Mouse (Mus musculus): ENCODE data around the gene Ddr1. TPM values are rescaled to one million over a fixed set of nuclear protein-coding genes. Genes with fewer than 3 reads are reported as not detected.
A peak's percentile ranks its signal among the peaks of the same experiment; 100 is the strongest.

Gene Ddr1
- polyA plus RNA-seq, 1 experiment = 65.6 TPM

- Histone ChIP-seq H3K4me2 (ENCODE audit: low read depth) (no peak overlapping the region), H3K36me3 (ENCODE audit: control insufficient read depth, insufficient read depth) (no peaks in the 10 kb centered on the region), H3K4me3 (no peak overlapping the region), H3K79me2 (ENCODE audit: control insufficient read depth, insufficient read depth) (no peaks in the 10 kb centered on the region), H3K27me3 (ENCODE audit: control insufficient read depth, insufficient read depth, insufficient read length) (no peaks in the 10 kb centered on the region), H3ac (ENCODE audit: control insufficient read depth, insufficient read length) (no peak overlapping the region)
- TF ChIP-seq TCF12 (IDR thresholded peaks at IDR 0.05; ENCODE audit: insufficient read depth, poor library complexity, severe bottlenecking) (no peak), POLR2AphosphoS2 (IDR thresholded peaks at IDR 0.05; ENCODE audit: insufficient read length, low read depth) (no peak), TCF3 (IDR thresholded peaks at IDR 0.05; ENCODE audit: insufficient read length, low read depth) (no peak), E2F4 (IDR thresholded peaks at IDR 0.05; ENCODE audit: insufficient read depth) (no peak), MYOG (IDR thresholded peaks at IDR 0.05; ENCODE audit: control insufficient read depth in 1 of 3, insufficient read depth in 1 of 3, insufficient read length in 2 of 3, low read depth in 2 of 3) (no peak), SRF (IDR thresholded peaks at IDR 0.05; ENCODE audit: control insufficient read depth, insufficient read length, low read depth) (no peak), MAX (IDR thresholded peaks at IDR 0.05; ENCODE audit: low read depth) (no peak), POLR2A (IDR thresholded peaks at IDR 0.05; ENCODE audit: insufficient read length, low read depth) (no peak)
Observed at GRCm38 (mm10) chr17:35742948-35743347, 38.5 kb upstream of the Ddr1 start.

- no peak overlapping the region for H3ac ChIP-seq (ENCODE audit: control insufficient read depth, insufficient read length)
- TF ChIP-seq MYOG (IDR thresholded peaks at IDR 0.05; ENCODE audit: control insufficient read depth in 1 of 3, insufficient read depth in 1 of 3, insufficient read length in 2 of 3, low read depth in 2 of 3) = no peak
- TF ChIP-seq SRF (IDR thresholded peaks at IDR 0.05; ENCODE audit: control insufficient read depth, insufficient read length, low read depth) = no peak
- TF ChIP-seq REST (IDR thresholded peaks at IDR 0.05; ENCODE audit: insufficient read depth, insufficient read length) = no peak
- TF ChIP-seq E2F4 (IDR thresholded peaks at IDR 0.05; ENCODE audit: insufficient read depth) = no peak
- no peak for TF ChIP-seq CEBPB (IDR thresholded peaks at IDR 0.05; ENCODE audit: insufficient read depth, poor library complexity, severe bottlenecking)
- TF ChIP-seq MYOD1 (IDR thresholded peaks at IDR 0.05; ENCODE audit: control insufficient read depth in 1 of 3, insufficient read length in 2 of 3, low read depth in 2 of 3) = no peak
- TF ChIP-seq POLR2A (IDR thresholded peaks at IDR 0.05; ENCODE audit: insufficient read length, low read depth) = no peak
- no peak for TF ChIP-seq TCF3 (IDR thresholded peaks at IDR 0.05; ENCODE audit: insufficient read length, low read depth)
- no peak for TF ChIP-seq TCF12 (IDR thresholded peaks at IDR 0.05; ENCODE audit: insufficient read depth, poor library complexity, severe bottlenecking)
- TF ChIP-seq MAX (IDR thresholded peaks at IDR 0.05; ENCODE audit: low read depth) = no peak
- TF ChIP-seq USF1 (IDR thresholded peaks at IDR 0.05; ENCODE audit: low read depth) = no peak
- no peak overlapping the region for H3K4me2 ChIP-seq (ENCODE audit: low read depth)
- no peak overlapping the region for H3K4me3 ChIP-seq
- H3K36me3 ChIP-seq (ENCODE audit: control insufficient read depth, insufficient read depth) = no peaks in the 10 kb centered on the region
- H3K79me2 ChIP-seq (ENCODE audit: control insufficient read depth, insufficient read depth) = no peaks in the 10 kb centered on the region
- H3K27me3 ChIP-seq (ENCODE audit: control insufficient read depth, insufficient read depth, insufficient read length) = no peaks in the 10 kb centered on the region
Observed at GRCm38 (mm10) chr17:35741589-35742226, 37.3 kb upstream of the Ddr1 start.

- Histone ChIP-seq H3K79me2 (ENCODE audit: control insufficient read depth, insufficient read depth) (no peaks in the 10 kb centered on the region), H3ac (ENCODE audit: control insufficient read depth, insufficient read length) (no peak overlapping the region), H3K4me3 (no peak overlapping the region), H3K36me3 (ENCODE audit: control insufficient read depth, insufficient read depth) (no peaks in the 10 kb centered on the region), H3K4me2 (ENCODE audit: low read depth) (peak overlapping the region; percentile 20), H3K27me3 (ENCODE audit: control insufficient read depth, insufficient read depth, insufficient read length) (no peaks in the 10 kb centered on the region)
- TF ChIP-seq POLR2AphosphoS2 (IDR thresholded peaks at IDR 0.05; ENCODE audit: insufficient read length, low read depth) (no peak), MYOG (IDR thresholded peaks at IDR 0.05; ENCODE audit: control insufficient read depth in 1 of 3, insufficient read depth in 1 of 3, insufficient read length in 2 of 3, low read depth in 2 of 3) (no peak), SRF (IDR thresholded peaks at IDR 0.05; ENCODE audit: control insufficient read depth, insufficient read length, low read depth) (no peak), REST (IDR thresholded peaks at IDR 0.05; ENCODE audit: insufficient read depth, insufficient read length) (no peak), MYOD1 (IDR thresholded peaks at IDR 0.05; ENCODE audit: control insufficient read depth in 1 of 3, insufficient read length in 2 of 3, low read depth in 2 of 3) (no peak)
Observed at GRCm38 (mm10) chr17:35740276-35740880, 36.0 kb upstream of the Ddr1 start.

- H3K4me2 ChIP-seq (ENCODE audit: low read depth) = peak overlapping the region; percentile 67
- H3K36me3 ChIP-seq (ENCODE audit: control insufficient read depth, insufficient read depth) = no peaks in the 10 kb centered on the region
- no peak overlapping the region for H3K4me3 ChIP-seq
- no peaks in the 10 kb centered on the region for H3K27me3 ChIP-seq (ENCODE audit: control insufficient read depth, insufficient read depth, insufficient read length)
- H3ac ChIP-seq (ENCODE audit: control insufficient read depth, insufficient read length) = no peak overlapping the region
- TF ChIP-seq POLR2AphosphoS2 (IDR thresholded peaks at IDR 0.05; ENCODE audit: insufficient read length, low read depth) (no peak), CEBPB (IDR thresholded peaks at IDR 0.05; ENCODE audit: insufficient read depth, poor library complexity, severe bottlenecking) (no peak), TCF3 (IDR thresholded peaks at IDR 0.05; ENCODE audit: insufficient read length, low read depth) (no peak), POLR2A (IDR thresholded peaks at IDR 0.05; ENCODE audit: insufficient read length, low read depth) (no peak), MYOD1 (IDR thresholded peaks at IDR 0.05; ENCODE audit: control insufficient read depth in 1 of 3, insufficient read length in 2 of 3, low read depth in 2 of 3) (no peak), USF1 (IDR thresholded peaks at IDR 0.05; ENCODE audit: low read depth) (no peak), E2F4 (IDR thresholded peaks at IDR 0.05; ENCODE audit: insufficient read depth) (no peak), SRF (IDR thresholded peaks at IDR 0.05; ENCODE audit: control insufficient read depth, insufficient read length, low read depth) (no peak), MAX (IDR thresholded peaks at IDR 0.05; ENCODE audit: low read depth) (no peak), MYOG (IDR thresholded peaks at IDR 0.05; ENCODE audit: control insufficient read depth in 1 of 3, insufficient read depth in 1 of 3, insufficient read length in 2 of 3, low read depth in 2 of 3) (no peak), TCF12 (IDR thresholded peaks at IDR 0.05; ENCODE audit: insufficient read depth, poor library complexity, severe bottlenecking) (no peak), REST (IDR thresholded peaks at IDR 0.05; ENCODE audit: insufficient read depth, insufficient read length) (no peak)
- H3K79me2 ChIP-seq (ENCODE audit: control insufficient read depth, insufficient read depth) = no peaks in the 10 kb centered on the region
Observed at GRCm38 (mm10) chr17:35739675-35740074, 35.3 kb upstream of the Ddr1 start.
